Mouse (Mus musculus) spleen, adult 2 months (tissue): ENCODE measurements at regions not wholly inside any gene's neighbourhood (a gene's known extent, or its start where the extent isn't known, plus 50 kb on each side); places are given as distances from the start of the nearest gene placed in this dataset.

Experiments
- CTCF ChIP-seq: fragments of 200-500 bp; IDR thresholded peaks from 2 replicates; pipeline ENCODE4 v1.5.1; 2011; ENCODE audit warnings: mild to moderate bottlenecking, inconsistent platforms; ENCODE audit not compliant: insufficient read depth, insufficient read length, insufficient replicate concordance; ENCODE audit errors: extremely low read depth
- POLR2A ChIP-seq: fragments of 200-500 bp; IDR thresholded peaks from 2 replicates; pipeline ENCODE4 v1.6.1; 2011; ENCODE audit warnings: low read depth, low read length, inconsistent platforms

GRCm38 (mm10) chr17:83988897-83989296, 141.1 kb upstream of the Haao start:
- TF ChIP-seq CTCF: no peak
- no peak for TF ChIP-seq POLR2A
